Mouse (Mus musculus) heart, embryonic 14.5 days (tissue): ENCODE results near the gene Gm13287. TPM values are rescaled to one million over a fixed set of nuclear protein-coding genes. Genes with fewer than 3 reads are reported as not detected.

Experiments used
- ATAC-seq: fragments of 200-750 bp; cut with Nextera tagmentation; 2 replicates; pipeline ENCODE4 v1.8.0; 2017; ENCODE audit warnings: low read depth, moderate TSS enrichment; ENCODE audit not compliant: insufficient number of reproducible peaks, insufficient read depth, low FRiP score
- H3K27ac ChIP-seq, 2 experiments: fragments of 200-500 bp in 1 of 2; fragments of 300-500 bp in 1 of 2; sonication (generic) in 1 of 2; replicated peaks in 1 of 2; 2 replicates each; pipeline ENCODE4 v1.5.1; 2012 to 2014; ENCODE audit warnings: low read depth in 2 of 2, low read length in 2 of 2, control low read depth in 1 of 2, mild to moderate bottlenecking in 1 of 2, mixed read lengths in 1 of 2; ENCODE audit not compliant: control insufficient read depth in 1 of 2, insufficient read depth in 1 of 2
- H3K27me3 ChIP-seq: fragments of 300-500 bp; sonication (generic); 2 replicates; pipeline ENCODE4 v1.6.1; 2014; ENCODE audit warnings: mild to moderate bottlenecking, low read length, control low read depth; ENCODE audit not compliant: control insufficient read depth, insufficient read depth
- H3K36me3 ChIP-seq: fragments of 300-500 bp; sonication (generic); 2 replicates; pipeline ENCODE4 v1.6.1; 2014; ENCODE audit warnings: mild to moderate bottlenecking, control low read depth, low read length, mixed read lengths; ENCODE audit not compliant: control insufficient read depth, insufficient read depth
- H3K4me1 ChIP-seq, 2 experiments: fragments of 200-500 bp in 1 of 2; fragments of 300-500 bp in 1 of 2; sonication (generic) in 1 of 2; 2 replicates each; pipeline ENCODE4 v1.6.1; 2012 to 2014; ENCODE audit warnings: low read length in 2 of 2, control low read depth in 1 of 2, mixed read lengths in 1 of 2; ENCODE audit not compliant: control insufficient read depth in 2 of 2, insufficient read depth in 2 of 2
- H3K4me2 ChIP-seq: fragments of 300-500 bp; sonication (generic); 2 replicates; pipeline ENCODE4 v1.6.1; 2014; ENCODE audit warnings: mild to moderate bottlenecking, low read length
- H3K4me3 ChIP-seq, 2 experiments: fragments of 200-500 bp in 1 of 2; fragments of 300-500 bp in 1 of 2; sonication (generic) in 1 of 2; 2 replicates each; pipeline ENCODE4 v1.5.1; 2012 to 2014; ENCODE audit warnings: low read length in 2 of 2, mild to moderate bottlenecking in 2 of 2, control low read depth in 1 of 2, low read depth in 1 of 2, moderate library complexity in 1 of 2; ENCODE audit not compliant: control insufficient read depth in 1 of 2, insufficient read depth in 1 of 2
- H3K9ac ChIP-seq: fragments of 300-500 bp; sonication (generic); 2 replicates; pipeline ENCODE4 v1.6.1; 2014; ENCODE audit warnings: mild to moderate bottlenecking, low read length
- H3K9me3 ChIP-seq: fragments of 300-500 bp; sonication (generic); 2 replicates; pipeline ENCODE4 v1.6.1; 2016; ENCODE audit warnings: low read length, control low read depth; ENCODE audit not compliant: control insufficient read depth
- WGBS: fragments of 180-500 bp; shearing (Covaris S2); extraction: QIAGEN DNeasy Blood & Tissue Kit; methylation state at CpG from one replicate; pipeline ENCODE4 v1.1.7; 2014; 5-methylcytosine and 5-hydroxymethylcytosine counted together
- polyA plus RNA-seq: library from polyadenylated mRNA; unstranded; fragments of >200 nt; fragmentation: Nextera tagmentation; extraction: Ambion mirVana; gene quantifications from 2 replicates; pipeline ENCODE4 v1.2.1, GENCODE M21; 2014

The Gm13287 gene
- polyA plus RNA-seq, 1 experiment from 2014 or later, result not detected

- no peak for ATAC-seq
- Histone ChIP-seq H3K9ac (no peak overlapping the region), H3K4me3 (no peak overlapping the region), H3K4me1 (no peaks in the 10 kb centered on the region), H3K27me3 (no peaks in the 10 kb centered on the region), H3K9me3 (no peaks in the 10 kb centered on the region), H3K36me3 (no peaks in the 10 kb centered on the region), H3K4me2 (no peak overlapping the region), H3K27ac (no peak overlapping the region)
- 42% methylated on average over 3 of the region's 3 CpGs for WGBS
These were observed 35.8 kb downstream of the Gm13287 start for GRCm38 (mm10) chr4:88838828-88839227.

DNA sequence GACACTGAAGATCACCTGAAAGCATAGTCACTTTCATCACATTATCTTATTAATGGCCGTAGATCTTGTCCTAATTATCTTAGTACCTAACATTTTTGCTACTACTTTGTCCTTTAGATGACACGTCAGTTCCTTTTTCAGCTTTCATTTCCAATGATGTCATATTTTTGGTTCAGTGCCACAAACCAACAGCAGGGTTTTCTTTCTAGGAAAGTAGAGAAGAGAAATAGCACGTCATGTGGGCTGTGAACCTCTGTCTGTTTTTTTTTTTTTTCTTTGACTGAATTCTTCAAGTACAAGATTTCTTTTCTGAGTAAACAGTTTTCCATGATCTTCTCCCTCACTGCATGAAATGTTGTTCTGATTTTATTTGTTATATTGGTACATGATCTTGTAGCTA, 37.0 kb downstream of the Gm13287 start:
- H3K4me2 ChIP-seq, result no peak overlapping the region
- no peaks in the 10 kb centered on the region for H3K36me3 ChIP-seq
- no peak overlapping the region for H3K4me3 ChIP-seq
- H3K9ac ChIP-seq, result no peak overlapping the region
- ATAC-seq, result no peak
- no peaks in the 10 kb centered on the region for H3K9me3 ChIP-seq
- H3K27ac ChIP-seq, result no peak overlapping the region
- H3K27me3 ChIP-seq, result no peaks in the 10 kb centered on the region
- 52% methylated on average over 3 of the region's 3 CpGs for WGBS
- H3K4me1 ChIP-seq, result no peaks in the 10 kb centered on the region

GRCm38 (mm10) chr4:88841438-88841911, 38.4 kb downstream of the Gm13287 start, which contains the start of gene Ifna4:
Ifna4 (plus strand) TSS chr4:88841861.
- Histone ChIP-seq H3K4me3 (no peak within 1 kb of the TSS), H3K4me2 (no peak within 1 kb of the TSS), H3K9ac (no peak within 1 kb of the TSS), H3K9me3 (no peaks in the 10 kb centered on the region), H3K4me1 (no peaks in the 10 kb centered on the region), H3K27me3 (no peaks in the 10 kb centered on the region), H3K27ac (no peak within 1 kb of the TSS), H3K36me3 (no peaks in the 10 kb centered on the region)
- no peak for ATAC-seq
- WGBS, result 37% methylated on average over 2 of the region's 2 CpGs

GRCm38 (mm10) chr4:88845334-88845733, 42.3 kb downstream of the Gm13287 start:
- ATAC-seq, result no peak
- Histone ChIP-seq H3K27ac (no peak overlapping the region), H3K9ac (no peak overlapping the region), H3K4me2 (no peak overlapping the region), H3K27me3 (no peaks in the 10 kb centered on the region), H3K4me1 (no peaks in the 10 kb centered on the region), H3K4me3 (no peak overlapping the region), H3K9me3 (no peaks in the 10 kb centered on the region), H3K36me3 (no peaks in the 10 kb centered on the region)
- 27% methylated on average over 2 of the region's 2 CpGs for WGBS

DNA sequence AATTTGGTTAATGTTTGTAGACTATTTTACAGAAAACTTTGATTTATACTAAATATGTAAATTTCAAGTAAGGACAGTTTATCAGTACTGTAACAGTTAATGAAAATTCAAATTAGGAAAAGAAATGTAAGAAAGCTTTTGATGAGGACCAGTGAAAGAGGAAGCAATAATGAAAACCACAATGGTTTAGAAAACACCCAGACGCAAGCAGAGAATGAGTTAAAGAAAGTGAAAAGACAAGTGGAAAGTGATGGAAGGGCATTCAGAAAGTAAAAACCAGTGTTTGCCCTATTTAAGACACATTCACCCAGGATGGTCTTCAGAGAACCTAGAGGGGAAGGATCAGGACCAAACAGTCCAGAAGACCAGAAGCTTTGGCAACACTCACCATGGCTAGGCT, 46.6 kb downstream of the Gm13287 start, which contains the start of gene Ifna1:
Gene Ifna1, plus strand, starts transcription at position 390 of the 400 bp plus-strand sequence.
- WGBS, result 70% methylated on average over 1 of the region's 1 CpGs
- Histone ChIP-seq H3K4me3 (no peak within 1 kb of the TSS), H3K4me1 (no peaks in the 10 kb centered on the region), H3K27ac (no peak within 1 kb of the TSS), H3K4me2 (no peak within 1 kb of the TSS), H3K36me3 (no peaks in the 10 kb centered on the region), H3K27me3 (no peaks in the 10 kb centered on the region), H3K9me3 (no peaks in the 10 kb centered on the region), H3K9ac (no peak within 1 kb of the TSS)
- ATAC-seq, result no peak

DNA sequence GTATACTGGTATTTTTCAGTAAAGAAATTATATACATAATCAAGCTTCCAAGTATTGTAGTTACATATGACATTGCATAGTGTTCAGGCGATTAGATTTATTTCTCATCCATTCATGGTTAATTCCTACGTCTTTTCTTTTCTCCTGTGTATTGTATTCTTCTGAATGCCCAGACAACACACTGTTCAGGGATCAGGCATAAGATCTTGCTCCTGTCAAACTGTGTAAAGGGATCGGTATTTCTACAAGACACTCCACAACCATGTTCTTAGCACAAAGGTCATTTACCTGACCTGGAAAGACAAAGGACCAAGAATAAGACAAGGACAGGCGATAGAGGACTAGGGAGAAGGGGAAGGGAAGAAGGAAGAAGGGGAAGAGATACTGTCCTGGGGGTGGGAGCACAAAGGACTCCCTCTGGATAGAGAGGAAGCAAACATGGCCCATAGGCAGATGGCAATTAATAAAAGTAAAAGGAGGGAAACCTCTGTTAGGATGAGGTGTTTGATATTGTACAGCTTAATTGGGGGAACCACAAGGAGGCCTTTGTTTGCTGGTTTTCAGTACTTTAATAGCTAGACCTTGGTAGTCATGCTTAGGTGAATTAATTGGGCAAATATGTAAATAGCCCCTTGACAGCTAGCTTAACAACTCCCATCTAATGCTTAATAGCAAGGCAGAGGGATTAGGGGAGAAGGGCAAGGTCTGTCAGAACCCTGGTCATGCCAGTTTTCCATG, 48.1 kb downstream of the Gm13287 start:
- WGBS, result 75% methylated on average over 4 of the region's 4 CpGs
- no peak overlapping the region for H3K9ac ChIP-seq

More for the DNA sequence above, 48.1 kb downstream of the Gm13287 start:
- ATAC-seq, result no peak
- Histone ChIP-seq H3K27me3 (no peaks in the 10 kb centered on the region), H3K4me3 (no peak overlapping the region), H3K9me3 (no peaks in the 10 kb centered on the region), H3K4me2 (no peak overlapping the region), H3K4me1 (no peaks in the 10 kb centered on the region), H3K27ac (no peak overlapping the region), H3K36me3 (no peaks in the 10 kb centered on the region)
